Mouse (Mus musculus) naive thymus-derived CD4-positive, alpha-beta T cell, adult 2 months (primary cell): Measurements from ENCODE around the gene Adam1b.
"Not testable (repeated sequence)": the region's sequence is repeated elsewhere in the genome, so short reads cannot be mapped to it uniquely, and the experiment has no call there.

Experiments used
- DNase-seq: peaks from one replicate; pipeline ENCODE4 v3.0.0-alpha.2; 2011; ENCODE audit warnings: low read depth

Adam1b gene

DNA sequence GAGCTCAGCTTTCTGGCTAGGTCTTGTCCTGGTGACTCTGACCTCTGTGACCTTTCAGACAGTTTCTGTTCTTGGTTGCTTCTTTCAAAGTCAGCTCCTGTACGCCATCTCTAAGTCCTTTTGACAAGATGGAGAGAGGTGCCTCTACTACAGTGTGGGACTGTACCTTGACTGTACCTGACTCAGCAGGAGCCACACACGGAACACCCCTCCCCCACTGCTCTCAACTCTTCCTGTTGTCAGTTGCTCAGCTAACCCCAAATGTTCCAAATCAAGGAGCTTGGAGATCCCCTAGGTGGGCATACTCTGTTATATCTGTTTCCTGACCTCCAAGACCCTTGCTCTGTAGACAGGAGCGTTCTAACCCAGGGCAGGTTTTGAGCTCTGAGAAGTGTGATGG, at the start of gene Adam1b:
Adam1b (minus strand) TSS at position 205 of the 400 bp plus-strand sequence.
- no peak for DNase-seq

DNA sequence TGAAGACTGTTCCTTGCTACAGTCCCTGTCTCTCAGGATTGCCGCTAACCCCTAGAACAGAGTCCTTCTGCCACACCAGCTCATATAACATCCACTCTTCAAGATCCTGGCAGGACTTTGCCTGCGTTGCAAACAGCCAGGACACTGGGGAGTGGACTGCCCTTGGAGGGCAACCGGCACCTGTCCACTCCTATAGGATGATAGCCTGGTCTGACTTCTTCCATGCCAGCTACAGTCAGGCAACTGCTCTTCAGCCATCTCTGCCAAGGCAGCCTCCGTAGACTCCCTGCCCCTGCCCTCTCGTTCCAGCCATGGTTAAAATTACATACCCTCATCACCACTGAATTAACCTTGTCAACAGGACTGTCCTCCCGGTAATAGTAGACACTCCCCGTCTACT, 46.0 kb upstream of the Adam1b start:
- DNase-seq, result no peak

DNA sequence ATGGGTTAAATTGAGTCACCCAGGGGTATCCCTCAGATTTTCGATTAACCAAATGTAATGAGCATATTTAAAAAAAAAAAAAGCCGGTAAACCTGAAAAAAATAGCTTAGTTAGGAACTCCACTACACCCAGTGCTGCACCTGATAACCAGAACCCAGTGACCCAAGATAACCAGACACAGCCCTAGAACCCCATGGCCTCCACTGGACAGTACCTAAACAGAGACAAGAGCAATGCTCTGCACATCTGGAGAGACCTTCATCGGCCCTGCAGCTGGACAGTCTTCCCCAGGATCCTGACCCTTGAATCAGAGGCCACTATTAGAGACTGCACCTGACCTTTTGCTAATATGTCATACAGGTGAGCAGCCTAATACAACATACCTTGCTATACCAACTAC, 43.8 kb upstream of the Adam1b start:
- DNase-seq, result no peak

DNA sequence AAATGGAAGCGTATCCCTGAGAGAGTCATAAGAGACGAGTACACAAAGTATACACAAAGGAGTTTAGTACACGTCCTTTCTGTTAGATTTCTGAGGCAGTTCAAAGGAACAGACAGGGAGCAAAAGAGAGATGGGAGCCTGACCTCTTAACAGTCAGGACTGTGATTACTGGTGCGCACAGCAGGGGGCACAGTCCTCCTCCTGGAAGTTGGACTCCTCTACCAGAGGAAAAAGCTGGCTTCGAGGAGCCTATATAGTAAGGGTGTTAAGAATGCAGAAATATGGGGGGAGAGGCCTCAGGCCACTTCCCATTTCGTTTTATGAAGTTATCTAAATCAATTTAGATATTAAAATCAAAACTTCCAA, 43.3 kb upstream of the Adam1b start:
- DNase-seq, result peak; percentile 66

DNA sequence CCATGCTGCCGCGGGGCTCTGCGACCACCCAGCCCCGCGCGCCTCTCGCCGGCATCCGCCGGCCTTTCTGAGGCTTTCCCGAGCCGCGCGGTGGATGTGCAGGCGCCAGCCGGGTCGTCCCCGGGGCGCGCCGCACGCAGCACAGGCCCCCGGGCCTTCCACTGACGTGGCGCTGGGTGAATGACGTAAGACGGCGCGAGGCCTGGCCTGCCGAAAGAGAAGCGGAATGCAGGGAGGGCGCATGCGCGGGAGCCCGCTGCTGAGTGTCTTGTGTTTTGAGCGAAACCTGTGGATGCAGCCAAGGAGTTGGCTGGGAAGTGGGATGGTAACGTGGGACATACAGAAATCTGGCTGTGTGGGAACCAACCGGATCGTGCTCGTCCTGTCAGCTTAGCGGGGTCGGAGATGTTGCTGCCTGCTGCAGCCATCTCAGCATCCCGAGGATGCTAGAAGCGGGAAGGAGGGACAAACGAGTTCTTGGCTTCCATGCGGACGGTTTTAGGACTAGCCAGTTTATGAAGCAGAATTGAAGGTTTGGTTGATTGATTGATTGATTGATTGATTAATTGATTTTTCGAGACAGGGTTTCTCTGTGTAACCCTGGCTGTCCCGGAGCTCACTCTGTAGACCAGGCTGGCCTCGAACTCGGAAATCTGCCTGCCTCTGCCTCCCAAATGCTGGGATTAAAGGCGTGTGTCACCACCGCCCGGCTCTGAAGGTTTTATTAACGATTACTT, 42.7 kb upstream of the Adam1b start, which contains the start of gene Mapkapk5:
Mapkapk5 (minus strand) TSS at position 113 of the 737 bp plus-strand sequence.
- DNase-seq, result peak; percentile 98

DNA sequence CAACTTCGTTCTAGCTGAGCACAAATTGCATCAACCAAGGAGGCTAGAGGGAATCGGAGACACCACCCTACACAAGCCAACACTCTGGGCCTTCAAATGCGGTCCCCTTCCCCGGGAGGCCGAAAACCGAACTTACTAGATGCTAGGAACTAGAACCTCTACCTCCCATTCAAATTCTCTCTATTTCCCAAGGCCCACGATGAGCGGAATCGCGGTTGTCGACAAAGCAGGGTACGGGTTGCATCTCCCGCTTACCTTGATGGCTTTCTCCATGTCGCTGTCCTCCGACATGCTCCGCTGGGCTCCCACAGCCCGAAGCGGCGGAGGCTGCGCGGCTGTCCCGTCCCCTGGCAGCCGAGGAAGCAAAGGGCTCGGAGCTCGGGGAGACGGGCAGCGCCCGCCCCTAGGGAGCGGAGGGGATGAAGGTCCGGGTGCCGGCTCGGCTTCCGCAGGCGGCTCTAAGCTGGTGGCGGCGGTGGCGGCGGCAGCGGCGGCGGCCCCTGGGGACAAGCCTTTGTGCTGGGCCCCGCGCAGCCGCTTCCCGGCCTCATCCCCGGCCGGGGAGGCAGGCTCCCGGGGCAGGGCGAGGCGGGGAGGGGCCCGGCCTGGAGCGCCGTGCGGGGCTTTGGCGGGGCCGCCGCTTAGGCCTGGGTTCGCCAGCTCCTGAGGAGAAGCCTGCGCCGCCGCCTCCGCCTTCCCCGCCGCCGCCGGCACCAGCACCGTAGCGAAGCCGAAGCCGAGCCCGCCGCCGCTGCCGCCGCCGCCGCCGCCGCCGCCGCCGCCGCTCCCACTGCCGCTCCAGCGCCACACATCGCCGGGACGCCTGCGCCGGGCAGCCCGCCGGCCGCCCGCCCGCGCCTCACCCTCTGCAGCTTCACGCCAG, 41.9 kb upstream of the Adam1b start, which contains the start of the genes Adam1a and Gm42878:
Adam1a (minus strand) TSS at position 573 of the 883 bp plus-strand sequence.
Gm42878 (minus strand) TSS at position 573 of the 883 bp plus-strand sequence.
- DNase-seq, result peak; percentile 64

DNA sequence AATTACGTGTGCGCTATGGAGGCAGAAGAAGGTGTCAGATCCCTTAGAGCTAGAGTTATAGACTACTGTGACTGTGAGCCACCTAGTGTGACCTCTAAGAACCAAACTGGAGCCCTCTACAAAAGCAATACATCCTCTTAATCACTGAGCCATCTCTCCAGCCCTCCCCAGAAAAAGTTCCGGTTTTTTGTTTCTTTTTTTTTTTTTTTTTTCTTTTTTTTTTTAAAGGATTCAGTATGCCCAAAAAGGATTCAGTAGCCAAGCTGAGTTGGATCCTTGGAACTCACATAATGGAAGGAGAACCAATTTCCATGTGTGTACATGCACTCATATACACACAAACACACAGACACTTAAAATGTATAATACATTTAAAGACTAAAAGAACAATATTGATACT, 40.1 kb upstream of the Adam1b start:
- DNase-seq, result no peak

DNA sequence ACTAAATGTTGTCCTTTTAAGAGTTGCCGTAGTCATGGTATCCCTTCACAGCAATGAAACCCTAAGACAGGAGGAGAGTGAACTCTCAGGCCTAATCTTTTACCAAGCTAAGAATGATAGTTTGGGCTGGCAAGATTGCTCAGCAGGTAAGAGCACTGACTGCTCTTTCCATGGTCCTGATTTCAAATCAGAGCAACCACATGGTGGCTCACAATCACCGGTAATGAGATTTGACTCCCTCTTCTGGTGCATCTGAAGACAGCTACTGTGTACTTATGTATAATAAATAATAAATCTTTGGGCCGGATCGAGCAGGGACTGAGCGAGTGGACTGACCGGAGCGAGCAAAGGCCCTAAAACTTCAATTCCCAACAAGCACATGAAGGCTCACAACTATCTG, 38.0 kb upstream of the Adam1b start:
- no peak for DNase-seq

DNA sequence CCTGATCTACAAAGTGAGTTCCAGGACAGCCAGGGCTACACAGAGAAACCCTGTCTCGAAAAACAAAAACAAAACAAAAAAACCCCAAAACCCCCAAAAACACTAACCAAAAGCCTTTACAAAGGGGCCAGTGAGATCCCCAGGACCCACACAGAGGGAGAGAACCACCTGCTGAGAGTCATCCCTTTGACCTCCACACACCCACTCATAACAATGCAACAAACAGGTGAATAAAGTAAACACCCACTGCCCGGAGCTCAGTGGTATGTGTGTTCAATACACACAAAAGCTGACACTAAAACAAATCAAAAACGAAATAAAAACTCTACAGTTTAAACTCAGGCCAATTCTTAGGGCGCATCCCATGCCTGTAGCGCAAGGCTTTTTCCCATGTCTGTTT, 36.8 kb upstream of the Adam1b start:
- DNase-seq, result no peak

DNA sequence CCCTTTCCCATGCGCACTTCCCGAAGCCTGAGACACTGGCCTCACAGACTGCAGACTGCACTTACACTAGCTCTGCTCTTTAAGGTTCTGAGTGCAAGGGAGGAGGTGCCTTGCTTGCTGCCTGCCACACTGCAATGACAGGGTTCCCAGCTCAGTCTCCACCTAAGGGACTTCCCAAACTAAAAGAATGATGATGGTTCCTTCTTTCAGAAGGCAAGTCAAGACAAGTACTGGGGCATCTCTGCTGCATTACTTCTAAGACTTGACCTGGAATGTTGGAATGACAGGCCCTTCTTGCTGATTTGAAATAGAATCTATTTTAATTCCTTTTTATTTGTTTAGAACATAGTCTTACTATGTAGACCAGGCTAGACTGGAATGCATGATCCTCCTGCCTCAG, 34.4 kb upstream of the Adam1b start:
- no peak for DNase-seq

DNA sequence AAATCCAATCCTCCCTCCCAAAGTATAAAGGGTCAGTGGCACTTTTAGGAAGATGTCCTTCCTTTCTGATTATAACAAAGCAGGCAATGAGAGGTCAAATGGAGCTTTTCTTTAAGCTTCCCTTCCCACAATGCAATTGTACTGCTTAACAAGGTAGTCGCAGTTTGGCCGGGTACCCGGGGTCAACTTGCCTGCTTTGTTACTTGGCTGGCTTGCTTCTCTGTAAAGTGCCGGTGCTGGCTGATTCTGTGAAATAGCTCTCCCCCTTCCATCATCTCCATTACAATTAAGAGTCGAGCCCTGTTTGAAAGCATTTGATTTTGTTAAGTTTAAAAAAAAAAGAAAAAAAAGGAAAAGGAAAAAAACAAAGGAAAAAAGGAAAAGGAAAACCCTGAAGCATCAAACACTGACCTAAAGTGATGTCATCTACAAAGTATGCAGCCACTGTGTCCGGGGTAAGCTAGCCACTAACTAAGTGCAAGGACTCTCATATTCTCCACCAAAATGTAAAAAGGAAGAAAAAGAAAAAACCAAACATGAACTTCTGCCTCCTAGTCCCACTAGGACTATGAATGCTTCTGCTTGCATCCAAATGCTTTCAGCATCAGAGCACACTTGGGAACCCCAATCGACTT, 33.8 kb upstream of the Adam1b start:
- DNase-seq, result no peak

DNA sequence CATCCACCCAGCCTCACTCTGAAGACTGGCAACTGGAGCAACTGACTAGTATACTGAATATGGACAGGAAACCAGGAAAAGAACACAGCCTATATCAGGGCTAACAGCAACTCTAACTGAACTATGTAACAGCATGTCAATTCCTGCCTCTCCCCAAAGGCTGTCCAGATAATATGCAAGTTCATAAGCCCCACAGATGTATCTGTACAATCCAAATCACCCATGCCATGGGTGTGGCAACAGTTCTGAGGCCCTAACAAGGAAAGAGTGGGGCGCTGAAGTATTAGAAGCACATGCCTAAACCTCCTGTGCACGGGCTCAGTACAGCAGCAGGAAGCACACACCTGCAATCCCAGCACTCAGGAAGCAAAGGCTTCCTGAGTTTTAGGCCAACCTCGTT, 31.9 kb upstream of the Adam1b start:
- no peak for DNase-seq

DNA sequence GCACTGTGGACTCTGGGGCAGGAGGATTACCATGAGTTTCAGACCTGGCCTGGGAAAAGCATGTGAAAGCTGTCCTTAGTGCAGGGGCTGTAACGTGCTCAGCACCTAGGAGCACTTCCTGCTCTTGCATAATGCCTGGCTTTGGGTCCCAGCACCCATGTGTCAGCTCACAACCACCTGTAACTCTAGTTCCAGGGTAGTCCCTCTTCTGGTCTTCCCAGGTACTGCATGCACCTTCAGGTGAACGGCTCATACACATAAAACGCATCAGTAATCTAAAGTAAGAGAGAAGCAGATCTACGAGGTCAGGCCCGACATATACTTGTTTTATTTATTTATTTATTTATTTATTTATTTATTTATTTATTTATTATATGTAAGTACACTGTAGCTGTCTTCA, 31.3 kb upstream of the Adam1b start:
- DNase-seq, result peak; percentile 54

DNA sequence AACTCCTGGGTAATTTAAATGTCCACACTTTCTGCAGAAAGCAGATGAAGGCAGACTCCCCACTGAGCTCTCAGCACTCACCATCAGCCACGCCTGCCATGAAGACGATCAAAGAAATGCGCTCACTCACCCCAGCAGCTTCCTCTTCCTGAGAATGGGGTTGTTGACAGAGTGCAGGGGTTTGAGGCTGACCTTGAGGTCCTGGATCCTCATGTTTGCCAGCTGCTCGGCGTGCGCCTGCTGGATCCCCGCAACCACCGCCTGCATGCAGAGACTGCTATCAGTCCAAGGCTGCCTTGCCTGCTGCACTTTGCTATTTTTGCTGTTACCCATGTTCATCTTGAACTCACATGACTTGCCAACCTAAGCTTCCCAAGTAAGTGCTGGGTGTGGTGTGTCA, 23.7 kb upstream of the Adam1b start:
- DNase-seq, result no peak

DNA sequence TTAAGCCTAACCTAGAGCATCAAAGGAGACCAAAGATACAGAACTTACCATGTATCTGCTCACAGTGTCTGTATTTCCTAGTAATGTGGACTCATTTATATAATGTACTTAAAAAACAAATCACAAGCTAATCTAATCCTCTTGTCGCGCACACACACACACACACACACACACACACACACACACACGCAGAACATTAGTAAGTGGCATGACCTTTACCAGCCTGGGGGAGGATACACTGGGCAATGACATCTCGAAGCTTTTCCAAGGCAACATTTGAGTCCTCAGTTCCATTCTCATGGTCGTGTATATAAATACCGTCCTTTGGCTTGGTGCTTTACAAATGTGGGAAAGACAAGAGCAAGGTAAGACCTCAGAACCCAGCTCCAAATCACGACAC, 23.3 kb upstream of the Adam1b start:
- no peak for DNase-seq

DNA sequence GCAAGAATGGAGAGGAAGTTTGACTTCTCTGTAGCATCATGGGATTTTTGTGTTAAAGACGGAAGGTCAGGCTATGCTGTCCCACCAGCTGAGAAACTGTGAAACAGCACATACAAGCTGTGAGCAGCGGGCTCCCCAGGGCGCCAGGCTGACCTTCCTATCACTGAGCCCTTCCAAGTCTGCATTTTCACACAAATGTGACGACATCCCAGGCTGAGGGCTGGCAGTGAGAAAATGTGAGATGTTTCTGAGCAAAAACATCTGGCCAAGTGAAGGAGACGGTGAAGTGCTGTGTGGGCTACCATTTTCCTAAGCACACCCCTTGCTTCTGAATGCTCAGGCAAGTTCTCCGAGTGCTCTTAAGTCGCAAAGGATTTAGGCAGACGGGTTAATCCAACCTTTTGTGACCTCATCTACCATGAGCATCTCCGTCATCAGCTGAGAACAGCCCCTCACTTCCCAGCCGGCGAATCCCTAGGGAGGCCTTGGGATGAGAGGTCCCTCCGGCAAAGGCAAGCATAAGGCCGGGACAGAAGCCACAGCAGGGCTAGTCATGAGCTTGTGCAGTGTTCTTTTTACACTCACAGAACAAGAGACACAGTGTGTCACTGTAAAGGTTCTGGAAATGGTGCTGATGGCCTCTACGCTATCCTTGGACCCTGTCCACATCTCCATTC, 22.7 kb upstream of the Adam1b start:
- no peak for DNase-seq

DNA sequence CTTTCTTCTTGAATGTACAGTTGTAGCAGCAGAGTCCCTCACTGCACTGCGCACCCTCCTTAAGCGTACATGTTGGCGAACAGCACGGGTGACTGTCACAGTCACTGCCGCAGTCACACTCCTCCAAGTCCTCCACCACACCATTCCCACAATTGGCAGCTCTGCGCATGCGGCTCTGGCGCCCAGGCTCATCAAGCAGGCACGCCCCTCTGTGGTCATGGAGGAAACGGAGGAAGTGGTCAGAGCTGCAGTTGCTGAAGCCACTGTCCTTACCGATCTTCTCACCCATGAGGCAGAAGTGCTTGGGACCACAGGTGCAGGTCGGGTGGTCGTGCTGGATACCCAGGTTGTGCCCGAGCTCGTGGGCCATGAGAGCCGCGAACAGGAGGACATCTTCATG, 16.5 kb upstream of the Adam1b start:
- not testable (repeated sequence) for DNase-seq

DNA sequence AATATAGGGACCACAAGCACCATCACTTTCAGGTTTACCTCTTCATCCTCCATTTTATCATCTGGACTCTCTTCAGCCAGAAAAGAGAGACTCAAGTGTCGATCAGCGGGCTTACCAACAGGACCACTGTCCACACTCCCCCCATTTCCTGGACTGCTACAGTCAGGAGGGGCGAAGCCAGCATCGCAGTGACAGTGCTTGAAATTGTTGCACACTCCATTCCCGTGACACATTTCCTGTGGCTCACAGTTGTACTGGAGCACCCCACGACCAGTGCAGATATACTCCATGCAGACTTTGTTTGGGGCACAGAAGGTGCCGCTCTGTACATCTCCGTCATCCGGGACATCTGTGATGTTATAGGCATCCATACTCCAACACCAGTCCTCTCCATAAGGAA, 15.7 kb upstream of the Adam1b start:
- no peak for DNase-seq

DNA sequence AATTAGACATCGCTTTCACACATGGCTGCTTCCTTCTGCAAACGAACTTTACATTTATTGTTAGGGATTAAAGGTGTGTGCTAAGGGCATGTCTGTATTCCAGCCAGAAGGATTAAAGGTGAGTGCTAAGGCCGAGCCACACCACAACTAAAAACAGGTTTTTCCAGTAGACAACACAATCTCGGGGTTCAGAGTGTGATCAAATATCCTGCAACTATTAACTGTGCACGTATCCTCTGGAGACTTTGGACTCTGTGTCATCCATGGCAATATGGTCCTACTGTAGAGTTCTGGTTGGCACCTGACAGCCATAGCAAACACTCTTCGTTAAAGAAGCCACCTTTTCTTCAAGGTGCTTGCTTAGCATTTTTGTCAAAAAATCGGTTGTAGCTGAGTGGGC, 6.8 kb upstream of the Adam1b start:
- no peak for DNase-seq

DNA sequence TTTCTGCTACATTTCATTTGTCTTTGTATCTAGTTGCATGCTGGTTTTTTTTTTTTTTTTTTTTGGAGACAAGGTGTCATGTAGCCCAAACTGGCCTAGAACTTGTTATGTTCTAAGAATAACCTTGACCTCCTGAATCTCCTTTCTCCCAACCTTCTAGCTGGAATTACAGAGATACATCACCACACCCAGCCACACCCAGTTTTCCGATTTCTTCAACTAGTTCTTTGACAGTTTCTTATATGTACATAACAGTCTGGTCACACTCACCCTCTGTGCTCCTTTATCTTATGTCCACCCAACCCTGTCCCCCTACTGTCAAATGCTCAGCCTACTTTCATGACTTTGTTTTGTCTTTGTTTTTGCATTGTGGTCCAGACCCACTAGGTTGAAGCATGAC, 3.6 kb upstream of the Adam1b start:
- no peak for DNase-seq

DNA sequence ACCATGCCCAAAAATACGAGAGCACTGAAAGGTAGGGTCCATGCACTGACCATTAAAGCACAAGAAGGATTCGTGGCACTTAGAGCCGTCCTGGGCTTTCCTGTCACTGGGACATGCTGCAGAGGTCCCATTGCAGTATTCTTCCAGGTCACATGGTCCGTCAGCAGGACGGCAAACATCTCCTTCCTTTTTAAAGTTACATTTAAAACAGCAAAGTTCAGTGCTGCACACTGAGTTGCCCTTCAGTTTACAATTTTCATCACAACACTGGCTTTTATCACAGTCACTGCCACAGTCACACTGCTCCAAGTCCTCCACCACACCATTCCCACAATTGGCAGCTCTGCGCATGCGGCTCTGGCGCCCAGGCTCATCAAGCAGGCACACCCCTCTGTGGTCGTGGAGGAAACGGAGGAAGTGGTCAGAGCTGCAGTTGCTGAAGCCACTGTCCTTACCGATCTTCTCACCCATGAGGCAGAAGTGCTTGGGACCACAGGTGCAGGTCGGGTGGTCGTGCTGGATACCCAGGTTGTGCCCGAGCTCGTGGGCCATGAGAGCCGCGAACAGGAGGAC, 1.7 kb downstream of the Adam1b start:
- DNase-seq, result not testable (repeated sequence)

DNA sequence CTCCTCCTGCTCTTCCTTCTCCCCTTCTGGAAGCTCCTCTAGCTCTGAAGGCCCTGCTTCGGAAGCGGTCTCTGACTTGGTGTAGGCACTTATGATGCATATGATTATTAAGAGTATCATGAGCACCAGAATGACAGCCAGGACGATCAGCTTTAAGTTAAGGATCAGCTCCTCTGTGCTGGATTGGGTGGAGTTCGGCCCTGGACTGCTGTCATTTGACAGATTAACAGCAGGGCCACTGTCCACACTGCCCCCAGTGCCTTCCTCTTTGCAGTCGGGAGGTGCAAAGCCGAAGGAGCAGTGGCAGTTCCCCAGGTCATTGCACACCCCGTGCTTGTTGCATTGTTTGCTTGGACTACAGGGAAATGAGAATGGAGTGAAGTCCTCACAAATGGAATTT, 2.5 kb downstream of the Adam1b start:
- no peak for DNase-seq
